ENCODE assay signal across 8 mouse cellular contexts in the genomic region with DNA sequence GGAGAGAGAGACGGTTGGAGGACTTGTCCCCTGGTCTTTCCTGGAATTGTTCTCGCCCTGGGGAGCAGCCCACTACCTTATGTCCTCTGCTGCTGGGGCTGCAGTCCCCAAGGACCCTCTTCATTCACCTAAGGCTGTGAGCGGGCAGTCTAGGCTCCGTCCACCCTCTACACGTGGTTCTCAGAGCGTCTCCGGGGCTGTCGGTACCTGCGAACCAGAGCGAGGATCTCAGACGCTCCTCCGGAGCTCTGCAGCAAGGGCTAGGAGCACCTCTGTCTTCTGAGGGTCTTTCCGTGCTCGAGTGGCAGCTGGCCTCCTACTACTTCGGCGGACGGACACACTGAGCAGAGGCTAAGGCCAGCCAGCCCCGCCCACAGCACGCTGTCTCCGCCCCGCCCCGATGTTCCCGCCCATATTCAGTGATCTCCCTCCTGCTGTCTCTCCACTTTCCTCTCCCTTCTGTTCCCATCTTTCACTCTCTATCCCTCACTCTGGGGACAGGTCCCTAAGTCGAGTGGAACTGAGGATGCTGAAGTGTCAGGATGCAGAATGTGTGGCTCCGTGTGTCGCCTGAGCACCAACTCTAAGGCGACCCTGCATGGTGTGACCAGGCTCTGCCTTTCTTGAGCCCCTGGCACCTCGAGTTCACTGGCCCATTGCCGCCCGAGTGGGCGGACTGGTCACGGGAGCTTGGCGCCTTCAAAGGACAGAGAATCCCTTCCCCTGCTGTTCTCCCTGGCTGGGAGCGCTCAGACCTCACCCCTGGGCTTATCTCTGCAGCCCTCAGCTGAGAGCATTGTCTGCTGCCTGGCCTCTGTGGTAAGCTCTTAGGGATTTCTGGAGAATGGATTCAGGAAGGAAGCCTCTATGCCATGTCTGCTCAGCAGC. TPM values are rescaled to one million over a fixed set of nuclear protein-coding genes. Genes with fewer than 3 reads are reported as not detected.
DNase-seq lines count a peak whose midpoint lies in the region; ATAC-seq and TF ChIP-seq lines count a peak whose summit lies in the region.

A gene (minus strand): TSS at position 350 of the 888 bp plus-strand sequence.

- H3K36me3 ChIP-seq in forebrain, postnatal 0 days (ENCODE audit: insufficient read depth) = no peaks in the 10 kb centered on the region
- H3K36me3 ChIP-seq in hindbrain, embryonic 15.5 days = no peaks in the 10 kb centered on the region
- H3K36me3 ChIP-seq in liver, adult 2 months (ENCODE audit: control insufficient read depth, insufficient read depth, low read length) = no peaks in the 10 kb centered on the region
- no peaks in the 10 kb centered on the region for H3K36me3 ChIP-seq in midbrain, embryonic 15.5 days (replicated peaks)

- TF ChIP-seq CTCF in bone marrow macrophage, adult 2 months (IDR thresholded peaks at IDR 0.05; ENCODE audit: low read depth, low read length) = no peak
- TF ChIP-seq CTCF in forebrain, postnatal 0 days (IDR thresholded peaks at IDR 0.05; ENCODE audit: low read depth) = no peak
- no peak for TF ChIP-seq CTCF in liver, adult 2 months (IDR thresholded peaks at IDR 0.05; ENCODE audit: low read depth, low read length)

- ATAC-seq in forebrain, postnatal 0 days = peak; percentile 74
- ATAC-seq in hindbrain, embryonic 15.5 days (ENCODE audit: low FRiP score, low read depth) = peak; percentile 90
- peak; percentile 89 for ATAC-seq in midbrain, embryonic 15.5 days (replicated peaks)

- H3K4me2 ChIP-seq in forebrain, postnatal 0 days (ENCODE audit: low read depth) = peak within 1 kb of the TSS; percentile 93
- peak within 1 kb of the TSS; percentile 94 for H3K4me2 ChIP-seq in hindbrain, embryonic 15.5 days
- peak within 1 kb of the TSS; percentile 92 for H3K4me2 ChIP-seq in midbrain, embryonic 15.5 days

- H3K79me2 ChIP-seq in liver, adult 2 months (ENCODE audit: control insufficient read depth, insufficient read depth, low read length) = no peaks in the 10 kb centered on the region

- intact Hi-C loops in left cerebral cortex, postnatal 4 days (cut with DNase I) = no loop called here
- intact Hi-C loops in left cerebral cortex, postnatal 36 days (cut with DNase I) = no loop called here

- 2% methylated on average over 34 of the region's 34 CpGs for WGBS in forebrain, postnatal 0 days
- WGBS in hindbrain, embryonic 15.5 days = under 1% methylated on average over 34 of the region's 34 CpGs
- WGBS in liver, adult 2 months = 3% methylated on average over 31 of the region's 34 CpGs
- WGBS in midbrain, embryonic 15.5 days = 2% methylated on average over 34 of the region's 34 CpGs

- peak; percentile 56 for DNase-seq in left cerebral cortex, postnatal 4 days
- DNase-seq in left cerebral cortex, postnatal 36 days (ENCODE audit: low spot score in 2 of 2) = no peak
- DNase-seq in forebrain, postnatal 0 days = peak; percentile 40
- peak; percentile 17 for DNase-seq in liver, adult 2 months (ENCODE audit: extremely low read depth, low read depth, low spot score)
- peak; percentile 22 for DNase-seq in testis, postnatal 14 days (ENCODE audit: low spot score)

- peak within 1 kb of the TSS; percentile 51 for H3K9ac ChIP-seq in forebrain, postnatal 0 days
- peak within 1 kb of the TSS; percentile 55 for H3K9ac ChIP-seq in hindbrain, embryonic 15.5 days
- H3K9ac ChIP-seq in liver, adult 2 months (ENCODE audit: low read depth, low read length) = peak within 1 kb of the TSS; percentile 40
- peak within 1 kb of the TSS; percentile 52 for H3K9ac ChIP-seq in midbrain, embryonic 15.5 days

- H3K4me1 ChIP-seq in bone marrow macrophage, adult 2 months (ENCODE audit: control insufficient read depth, insufficient read depth, low read length) = peaks cover 3% of the 10 kb centered on the region
- peaks cover 4% of the 10 kb centered on the region; the same call in 1 of the 2 replicates for H3K4me1 ChIP-seq in forebrain, postnatal 0 days (ENCODE audit: insufficient read depth)
- peaks cover 20% of the 10 kb centered on the region for H3K4me1 ChIP-seq in hindbrain, embryonic 15.5 days (replicated peaks)
- peaks cover 2% of the 10 kb centered on the region for H3K4me1 ChIP-seq in liver, adult 2 months (ENCODE audit: control insufficient read depth, insufficient read depth, low read length)
- H3K4me1 ChIP-seq in midbrain, embryonic 15.5 days = peaks cover 17% of the 10 kb centered on the region

- H3K4me3 ChIP-seq in bone marrow macrophage, adult 2 months (ENCODE audit: insufficient read depth, low read length) = peak within 1 kb of the TSS; percentile 71
- H3K4me3 ChIP-seq in forebrain, postnatal 0 days (ENCODE audit: low read depth, low read length) = peak within 1 kb of the TSS; percentile 51
- H3K4me3 ChIP-seq in hindbrain, embryonic 15.5 days = peak within 1 kb of the TSS; percentile 52
- peak within 1 kb of the TSS; percentile 54 for H3K4me3 ChIP-seq in liver, adult 2 months (ENCODE audit: insufficient read depth, low read depth, low read length)
- peak within 1 kb of the TSS; percentile 52 for H3K4me3 ChIP-seq in midbrain, embryonic 15.5 days

- no peaks in the 10 kb centered on the region for H3K27me3 ChIP-seq in forebrain, postnatal 0 days (ENCODE audit: insufficient read depth, low read length)
- H3K27me3 ChIP-seq in hindbrain, embryonic 15.5 days = peaks cover 8% of the 10 kb centered on the region; the same call in 1 of the 2 replicates
- no peaks in the 10 kb centered on the region for H3K27me3 ChIP-seq in liver, adult 2 months (ENCODE audit: control insufficient read depth, insufficient read depth, low read length)
- 0 out of 2 replicates have a peak, but pooled peaks cover 3% of the 10 kb centered on the region for H3K27me3 ChIP-seq in midbrain, embryonic 15.5 days (replicated peaks)

- H3K27ac ChIP-seq in bone marrow macrophage, adult 2 months (ENCODE audit: insufficient read depth, low read depth, low read length) = no peak within 1 kb of the TSS
- no peak within 1 kb of the TSS for H3K27ac ChIP-seq in forebrain, postnatal 0 days (ENCODE audit: low read depth, low read length)
- H3K27ac ChIP-seq in hindbrain, embryonic 15.5 days (replicated peaks) = peak within 1 kb of the TSS; percentile 27; the same call in 1 of the 2 replicates
- H3K27ac ChIP-seq in liver, adult 2 months (replicated peaks; ENCODE audit: insufficient read depth, low read depth, low read length) = no peak within 1 kb of the TSS
- peak within 1 kb of the TSS; percentile 60 for H3K27ac ChIP-seq in midbrain, embryonic 15.5 days

- H3K9me3 ChIP-seq in forebrain, postnatal 0 days (ENCODE audit: low read length) = no peaks in the 10 kb centered on the region
- H3K9me3 ChIP-seq in hindbrain, embryonic 15.5 days = no peaks in the 10 kb centered on the region
- no peaks in the 10 kb centered on the region for H3K9me3 ChIP-seq in midbrain, embryonic 15.5 days

- TF ChIP-seq POLR2A in bone marrow macrophage, adult 2 months (IDR thresholded peaks at IDR 0.05; ENCODE audit: borderline replicate concordance, low read depth, low read length) = no peak
- TF ChIP-seq POLR2A in liver, adult 2 months (IDR thresholded peaks at IDR 0.05; ENCODE audit: extremely low read depth, insufficient read depth, low read length) = no peak

RNA-seq across cellular contexts. Expression of the gene that starts here (rescaled TPM):
- total RNA-seq in left cerebral cortex, postnatal 4 days (2021) = 1 to 10 TPM in 1 of 2 experiments, under 1 TPM in 1; 0.94 to 1.0 TPM
- under 1 TPM; 0.09 to 0.17 TPM for total RNA-seq in left cerebral cortex, postnatal 36 days (2021)
- polyA plus RNA-seq in bone marrow macrophage, adult 2 months (2012; ENCODE audit: insufficient read depth, insufficient read length, missing spikeins) = 0.70 and 1.1 TPM in 2 replicates
- total RNA-seq in forebrain, postnatal 0 days (2014; rRNA removed) = 2.5 and 3.1 TPM in 2 replicates
- 1.1 and 1.6 TPM in 2 replicates for polyA plus RNA-seq in forebrain, postnatal 0 days (2015; fragmentation: Nextera tagmentation; extraction: Ambion mirVana)
- 2.7 and 3.1 TPM in 2 replicates for polyA plus RNA-seq in hindbrain, embryonic 15.5 days (2015; fragmentation: Nextera tagmentation; extraction: Ambion mirVana)
- 0.07 and 0.09 TPM in 2 replicates for total RNA-seq in liver, adult 2 months (2014; rRNA removed)
- 0.04 and 0.07 TPM in 2 replicates for polyA plus RNA-seq in liver, adult 2 months (2012; rRNA removed)
- polyA plus RNA-seq in midbrain, embryonic 15.5 days (2015; fragmentation: Nextera tagmentation; extraction: Ambion mirVana) = 2.0 and 2.1 TPM in 2 replicates

Comparison
In these comparisons a context has a peak if more than half of its experiments do, and no peak if none do; other contexts are left out.
1. DNase-seq: peak in left cerebral cortex, postnatal 4 days (single experiment), forebrain, postnatal 0 days (single experiment) and testis, postnatal 14 days (single experiment); none in left cerebral cortex, postnatal 36 days (0 of 2).
2. Peak in DNase-seq, H3K4me3 ChIP-seq and H3K9ac ChIP-seq in liver, adult 2 months; RNA of the gene not detected or under 1 TPM.
3. H3K27ac ChIP-seq: peak in hindbrain, embryonic 15.5 days (single experiment) and midbrain, embryonic 15.5 days (single experiment); none in bone marrow macrophage, adult 2 months (single experiment), forebrain, postnatal 0 days (single experiment) and liver, adult 2 months (single experiment).
4. Peak in every context shown above with its lines, with median percentiles within 50 percentile points of each other: H3K4me3 ChIP-seq, ATAC-seq, H3K4me2 ChIP-seq and H3K9ac ChIP-seq.